Mouse (Mus musculus) lung, postnatal 0 days (tissue): ENCODE results near the gene Pick1. TPM values are rescaled to one million over a fixed set of nuclear protein-coding genes. Genes with fewer than 3 reads are reported as not detected.
A peak's percentile ranks its signal among the peaks of the same experiment; 100 is the strongest.
"Not testable (repeated sequence)": the region's sequence is repeated elsewhere in the genome, so short reads cannot be mapped to it uniquely, and the experiment has no call there.

Experiments
- ATAC-seq: fragments of 200-750 bp; cut with Nextera tagmentation; 2 replicates; pipeline ENCODE4 v1.8.0; 2017; ENCODE audit warnings: moderate library complexity
- DNase-seq: peaks from one replicate; pipeline ENCODE4 v3.0.0-alpha.2; 2016; ENCODE audit warnings: low spot score
- H3K27ac ChIP-seq: fragments of 300-500 bp; sonication (generic); 2 replicates; pipeline ENCODE4 v1.5.1; 2014; ENCODE audit warnings: antibody characterized with exemption, mild to moderate bottlenecking, low read length, mixed read lengths
- H3K27me3 ChIP-seq: fragments of 300-500 bp; sonication (generic); replicated peaks from 2 replicates; pipeline ENCODE4 v1.6.1; 2014; ENCODE audit warnings: low read length, mixed read lengths; ENCODE audit not compliant: insufficient read depth
- H3K36me3 ChIP-seq: fragments of 300-500 bp; sonication (generic); 2 replicates; pipeline ENCODE4 v1.6.1; 2014; ENCODE audit warnings: low read length, mixed read lengths; ENCODE audit not compliant: insufficient read depth
- H3K4me1 ChIP-seq: fragments of 300-500 bp; sonication (generic); 2 replicates; pipeline ENCODE4 v1.6.1; 2014; ENCODE audit warnings: antibody characterized with exemption, low read depth, low read length, mixed read lengths; ENCODE audit not compliant: insufficient read depth
- H3K4me2 ChIP-seq: fragments of 300-500 bp; sonication (generic); replicated peaks from 2 replicates; pipeline ENCODE4 v1.6.1; 2014; ENCODE audit warnings: low read depth, mild to moderate bottlenecking, low read length, moderate library complexity, mixed read lengths
- H3K4me3 ChIP-seq: fragments of 300-500 bp; sonication (generic); 2 replicates; pipeline ENCODE4 v1.5.1; 2014; ENCODE audit warnings: low read depth, low read length
- H3K9ac ChIP-seq: fragments of 300-500 bp; sonication (generic); replicated peaks from 2 replicates; pipeline ENCODE4 v1.6.1; 2014; ENCODE audit warnings: low read depth, mild to moderate bottlenecking
- H3K9me3 ChIP-seq: fragments of 300-500 bp; sonication (generic); 2 replicates; pipeline ENCODE4 v1.6.1; 2016; ENCODE audit warnings: low read length, mixed read lengths
- CTCF ChIP-seq: IDR thresholded peaks from 2 replicates; pipeline ENCODE4 v1.5.1; 2016; ENCODE audit warnings: antibody characterized with exemption, mild to moderate bottlenecking
- EP300 ChIP-seq: IDR thresholded peaks from 2 replicates; pipeline ENCODE4 v1.6.1; 2016; ENCODE audit warnings: antibody characterized with exemption, mild to moderate bottlenecking, control low read depth
- WGBS: fragments of 180-500 bp; shearing (Covaris S2); extraction: QIAGEN DNeasy Blood & Tissue Kit; methylation state at CpG from one replicate; pipeline ENCODE4 v1.1.7; 2014; 5-methylcytosine and 5-hydroxymethylcytosine counted together
- polyA plus RNA-seq: library from polyadenylated mRNA; unstranded; fragments of >200 nt; fragmentation: Nextera tagmentation; extraction: Ambion mirVana; gene quantifications from 2 replicates; pipeline ENCODE4 v1.2.1, GENCODE M21; 2015

The Pick1 gene
- polyA plus RNA-seq, 1 experiment from 2014 or later, result 22.0 TPM

GRCm38 (mm10) chr15:79219572-79219971, 9.4 kb upstream of the Pick1 start:
- Histone ChIP-seq H3K36me3 (no peaks in the 10 kb centered on the region), H3K4me2 (no peak overlapping the region), H3K27me3 (no peaks in the 10 kb centered on the region), H3K27ac (no peak overlapping the region), H3K4me3 (no peak overlapping the region), H3K9ac (no peak overlapping the region), H3K9me3 (no peaks in the 10 kb centered on the region), H3K4me1 (no peaks in the 10 kb centered on the region)
- TF ChIP-seq CTCF (no peak), EP300 (no peak)
- ATAC-seq, result 0 out of 2 replicates have a peak, but pooled peaks have one; percentile 21
- 0% methylated on average over 1 of the region's 1 CpGs for WGBS
- no peak for DNase-seq

- ATAC-seq (no peak), DNase-seq (no peak)
- TF ChIP-seq CTCF (no peak), EP300 (no peak)
- H3K9ac ChIP-seq, result no peak overlapping the region
- no peaks in the 10 kb centered on the region for H3K27me3 ChIP-seq
- H3K4me1 ChIP-seq, result no peaks in the 10 kb centered on the region
- no peak overlapping the region for H3K27ac ChIP-seq
- no peak overlapping the region for H3K4me3 ChIP-seq
- WGBS, result 36% methylated on average over 3 of the region's 5 CpGs
- no peaks in the 10 kb centered on the region for H3K36me3 ChIP-seq
- H3K9me3 ChIP-seq, result no peaks in the 10 kb centered on the region
- H3K4me2 ChIP-seq, result no peak overlapping the region
Observed at GRCm38 (mm10) chr15:79223641-79224040, 5.3 kb upstream of the Pick1 start.

GRCm38 (mm10) chr15:79224685-79225084, 4.3 kb upstream of the Pick1 start:
- no peak overlapping the region for H3K27ac ChIP-seq
- H3K9ac ChIP-seq, result no peak overlapping the region
- no peaks in the 10 kb centered on the region for H3K9me3 ChIP-seq
- peaks cover 4% of the 10 kb centered on the region; the same call in 1 of the 2 replicates for H3K4me1 ChIP-seq
- H3K4me3 ChIP-seq, result no peak overlapping the region
- WGBS, result 12% methylated on average over 5 of the region's 5 CpGs
- H3K36me3 ChIP-seq, result no peaks in the 10 kb centered on the region
- H3K4me2 ChIP-seq, result no peak overlapping the region
- ATAC-seq, result peak; percentile 65
- DNase-seq, result peak; percentile 85
- no peaks in the 10 kb centered on the region for H3K27me3 ChIP-seq
- no peak for TF ChIP-seq EP300
- TF ChIP-seq CTCF, result peak; percentile 95

GRCm38 (mm10) chr15:79225780-79226179, 3.2 kb upstream of the Pick1 start:
- not testable (repeated sequence) for H3K9ac ChIP-seq, ATAC-seq, H3K4me1 ChIP-seq, H3K4me2 ChIP-seq, H3K4me3 ChIP-seq, DNase-seq, H3K9me3 ChIP-seq, H3K27ac ChIP-seq, H3K27me3 ChIP-seq, H3K36me3 ChIP-seq
- WGBS, result 60% methylated on average over 2 of the region's 2 CpGs
- TF ChIP-seq CTCF, result 0 out of 2 replicates have a peak, but pooled peaks have one; percentile 15

GRCm38 (mm10) chr15:79235268-79235667, 6.3 kb downstream of the Pick1 start:
- ATAC-seq (no peak), DNase-seq (no peak)
- no peak for TF ChIP-seq CTCF
- no peak for TF ChIP-seq EP300
- Histone ChIP-seq H3K27ac (no peak overlapping the region), H3K4me1 (no peaks in the 10 kb centered on the region), H3K9ac (no peak overlapping the region), H3K27me3 (no peaks in the 10 kb centered on the region), H3K36me3 (peaks cover 24% of the 10 kb centered on the region; the same call in 1 of the 2 replicates), H3K4me3 (no peak overlapping the region), H3K4me2 (no peak overlapping the region), H3K9me3 (no peaks in the 10 kb centered on the region)
- 66% methylated on average over 9 of the region's 9 CpGs for WGBS

- ATAC-seq (no peak), DNase-seq (no peak)
- WGBS, result 86% methylated on average over 6 of the region's 6 CpGs
Observed at GRCm38 (mm10) chr15:79238036-79238435, 9.1 kb downstream of the Pick1 start.

More at GRCm38 (mm10) chr15:79238036-79238435, 9.1 kb downstream of the Pick1 start:
- H3K36me3 ChIP-seq, result peaks cover 19% of the 10 kb centered on the region; the same call in 1 of the 2 replicates
- H3K4me3 ChIP-seq, result no peak overlapping the region
- H3K27me3 ChIP-seq, result no peaks in the 10 kb centered on the region
- no peak for TF ChIP-seq CTCF
- no peak for TF ChIP-seq EP300
- H3K27ac ChIP-seq, result no peak overlapping the region
- H3K4me1 ChIP-seq, result no peaks in the 10 kb centered on the region
- H3K4me2 ChIP-seq, result no peak overlapping the region
- H3K9me3 ChIP-seq, result no peaks in the 10 kb centered on the region
- no peak overlapping the region for H3K9ac ChIP-seq
